ENCODE assay signal across 12 mouse cellular contexts in the genomic region with DNA sequence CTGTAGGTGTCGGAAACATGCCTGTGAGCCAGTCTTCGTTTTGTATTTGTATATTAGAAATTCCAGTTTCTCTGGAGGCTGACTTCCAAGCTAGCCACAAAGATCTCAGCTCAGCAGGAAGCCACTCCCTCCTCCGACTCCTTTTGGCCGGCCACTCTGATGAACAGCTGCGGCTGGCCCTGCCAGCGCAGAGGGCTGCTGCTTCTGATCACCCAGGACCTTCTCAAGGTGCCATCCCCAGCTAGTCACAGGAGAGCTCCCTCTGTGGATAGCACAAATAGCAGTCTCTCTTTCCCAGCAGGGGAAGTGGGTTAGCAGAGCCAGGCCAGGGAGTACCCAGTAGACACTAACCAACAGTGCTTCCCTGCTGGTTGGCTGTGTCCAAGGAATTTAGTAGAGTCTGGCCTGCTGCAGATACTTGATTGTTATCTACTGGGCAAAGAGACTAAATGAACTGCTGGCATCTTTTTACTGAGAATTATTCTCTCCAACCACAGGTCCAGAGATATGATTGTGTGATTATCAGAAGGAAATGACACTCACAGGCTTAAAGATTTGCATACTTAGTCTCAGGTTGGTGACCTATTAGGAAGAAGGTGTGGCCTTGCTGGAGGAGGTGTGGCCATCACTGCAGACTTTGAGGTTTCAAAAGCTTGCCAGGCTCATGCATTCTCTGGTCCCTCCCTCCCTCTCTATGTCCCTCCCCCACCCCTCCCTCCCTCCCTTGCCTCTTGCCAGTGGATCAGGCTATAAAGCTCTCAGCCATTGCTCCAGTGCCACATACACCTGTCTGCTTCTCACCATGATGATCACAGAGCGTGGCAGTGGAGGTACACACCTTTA. TPM values are rescaled to one million over a fixed set of nuclear protein-coding genes. Genes with fewer than 3 reads are reported as not detected.
A peak's percentile ranks its signal among the peaks of the same experiment; 100 is the strongest.
DNase-seq lines count a peak whose midpoint lies in the region; ATAC-seq lines count a peak whose summit lies in the region.
"Had no signal": no experiment of that assay in that cellular context is flagged by ENCODE, and none has a peak within 500 bp of the region (broad histone marks: within the 10 kb centered on the region; RNA-seq: fewer than 3 reads in every experiment).

No protein-coding gene starts in this region.

- 46% methylated on average over 7 of the region's 7 CpGs for WGBS in liver, embryonic 13.5 days (ENCODE audit: insufficient replicate concordance)

- intact Hi-C loops in gastrocnemius, postnatal 14 days (cut with DNase I; ENCODE audit: low total_unique reads) = loop anchor here (5.0 kb wide), 1 partner anchor 830 kb away; no protein-coding TSS in a partner anchor
- intact Hi-C loops in gastrocnemius, postnatal 36 days (cut with DNase I) = no loop called here

- H3K27me3 ChIP-seq in liver, embryonic 13.5 days = 0 out of 2 replicates have a peak, but pooled peaks cover under 1% of the 10 kb centered on the region

- H3K9me3 ChIP-seq in liver, embryonic 13.5 days (replicated peaks) = no peaks in the 10 kb centered on the region

- peak; percentile 71 for DNase-seq in gastrocnemius, postnatal 14 days
- DNase-seq in gastrocnemius, postnatal 36 days = no peak
- peak; percentile 91 for DNase-seq in 416B (ENCODE audit: low read depth)
- peak; percentile 37 for DNase-seq in liver, embryonic 13.5 days
- DNase-seq in T-cell, adult 2 months (ENCODE audit: low spot score) = no peak
- no peak for DNase-seq in left cerebral cortex, adult 11 months (ENCODE audit: low spot score)
- DNase-seq in adrenal gland, postnatal 14 days = no peak
- DNase-seq: spleen, adult 18-20 months had no signal

- ATAC-seq in activated CD4-positive, CD25-positive, alpha-beta regulatory T cell, adult 4 months = peak; percentile 72
- ATAC-seq in liver, embryonic 13.5 days (ENCODE audit: low read depth) = peak; percentile 78

- no peak overlapping the region for H3K27ac ChIP-seq in liver, embryonic 13.5 days

- H3K4me3 ChIP-seq in liver, embryonic 13.5 days (replicated peaks) = no peak overlapping the region

- H3K4me2 ChIP-seq in liver, embryonic 13.5 days = no peak overlapping the region

- H3K9ac ChIP-seq in liver, embryonic 13.5 days = no peak overlapping the region

- H3K36me3 ChIP-seq in liver, embryonic 13.5 days = no peaks in the 10 kb centered on the region

- H3K4me1 ChIP-seq in liver, embryonic 13.5 days (replicated peaks) = peaks cover 16% of the 10 kb centered on the region; the same call in 1 of the 2 replicates

RNA-seq across cellular contexts. Expression of gene Chrne, which starts 3.2 kb away (rescaled TPM):
- total RNA-seq in gastrocnemius, postnatal 14 days (2021) = 10 to 100 TPM; 38.7 to 39.4 TPM
- total RNA-seq in gastrocnemius, postnatal 36 days (2021) = 10 to 100 TPM; 18.0 to 28.1 TPM
- polyA plus RNA-seq in activated CD4-positive, CD25-positive, alpha-beta regulatory T cell, adult 4 months (2017; shearing (Covaris generic)) = 1 to 10 TPM; 1.3 to 1.4 TPM
- not detected in 2 replicates for polyA plus RNA-seq in liver, embryonic 13.5 days (2015; fragmentation: Nextera tagmentation; extraction: Ambion mirVana)
- not detected in 2 replicates for total RNA-seq in adrenal gland, postnatal 14 days (2021)
- total RNA-seq: left cerebral cortex, postnatal 14 days had no signal
- polyA plus RNA-seq: hindbrain, embryonic 11.5 days had no signal

RNA-seq across cellular contexts. Expression of gene 4930544D05Rik, which starts 6.5 kb away (rescaled TPM):
- total RNA-seq in gastrocnemius, postnatal 14 days (2021) = not detected
- not detected for total RNA-seq in gastrocnemius, postnatal 36 days (2021)
- not detected for polyA plus RNA-seq in activated CD4-positive, CD25-positive, alpha-beta regulatory T cell, adult 4 months (2017; shearing (Covaris generic))
- not detected in 2 replicates for polyA plus RNA-seq in liver, embryonic 13.5 days (2015; fragmentation: Nextera tagmentation; extraction: Ambion mirVana)
- not detected in 2 replicates for total RNA-seq in adrenal gland, postnatal 14 days (2021)
- total RNA-seq: monocyte, adult 5-6 weeks had no signal
- polyA plus RNA-seq: hindbrain, embryonic 11.5 days had no signal

RNA-seq across cellular contexts. Expression of gene Gp1ba, which starts 16.7 kb away (rescaled TPM):
- total RNA-seq in gastrocnemius, postnatal 14 days (2021) = under 1 TPM in 1 of 2 experiments, not detected in 1; 0.08 TPM
- total RNA-seq in gastrocnemius, postnatal 36 days (2021) = not detected
- polyA plus RNA-seq in activated CD4-positive, CD25-positive, alpha-beta regulatory T cell, adult 4 months (2017; shearing (Covaris generic)) = under 1 TPM; 0.17 to 0.52 TPM
- 2.8 and 4.7 TPM in 2 replicates for polyA plus RNA-seq in liver, embryonic 13.5 days (2015; fragmentation: Nextera tagmentation; extraction: Ambion mirVana)
- 0.49 and 0.56 TPM in 2 replicates for total RNA-seq in adrenal gland, postnatal 14 days (2021)
- total RNA-seq: left cerebral cortex, postnatal 14 days had no signal

RNA-seq across cellular contexts. Expression of gene Rnf167, which starts 24.8 kb away (rescaled TPM):
- 10 to 100 TPM; 34.9 to 35.7 TPM for total RNA-seq in gastrocnemius, postnatal 14 days (2021)
- 10 to 100 TPM; 27.3 to 33.8 TPM for total RNA-seq in gastrocnemius, postnatal 36 days (2021)
- polyA plus RNA-seq in activated CD4-positive, CD25-positive, alpha-beta regulatory T cell, adult 4 months (2017; shearing (Covaris generic)) = 100 to 1,000 TPM; 281 to 288 TPM
- 74.2 and 81.0 TPM in 2 replicates for polyA plus RNA-seq in liver, embryonic 13.5 days (2015; fragmentation: Nextera tagmentation; extraction: Ambion mirVana)
- total RNA-seq in adrenal gland, postnatal 14 days (2021) = 69.6 and 88.5 TPM in 2 replicates

RNA-seq across cellular contexts. Expression of gene Slc25a11, which starts 25.1 kb away (rescaled TPM):
- total RNA-seq in gastrocnemius, postnatal 14 days (2021) = 100 to 1,000 TPM; 278 to 315 TPM
- total RNA-seq in gastrocnemius, postnatal 36 days (2021) = 100 to 1,000 TPM; 308 to 309 TPM
- polyA plus RNA-seq in activated CD4-positive, CD25-positive, alpha-beta regulatory T cell, adult 4 months (2017; shearing (Covaris generic)) = 100 to 1,000 TPM in 1 of 2 experiments, 10 to 100 TPM in 1; 80.4 to 124 TPM
- polyA plus RNA-seq in liver, embryonic 13.5 days (2015; fragmentation: Nextera tagmentation; extraction: Ambion mirVana) = 72.8 and 73.8 TPM in 2 replicates
- total RNA-seq in adrenal gland, postnatal 14 days (2021) = 175 and 184 TPM in 2 replicates

Comparison
In these comparisons a context has a peak if more than half of its experiments do, and no peak if none do; other contexts are left out.
1. DNase-seq: peak in gastrocnemius, postnatal 14 days (single experiment), 416B (single experiment) and liver, embryonic 13.5 days (single experiment); none in gastrocnemius, postnatal 36 days (0 of 2), T-cell, adult 2 months (single experiment), left cerebral cortex, adult 11 months (single experiment) and adrenal gland, postnatal 14 days (single experiment).
2. RNA of gene Chrne, which starts 3.2 kb away (total RNA-seq): 38.7 to 39.4 TPM in gastrocnemius, postnatal 14 days and 18.0 to 28.1 TPM in gastrocnemius, postnatal 36 days; not detected in adrenal gland, postnatal 14 days; every median in the first group is over 10 times any median in the second.